Mouse (Mus musculus) midbrain, embryonic 14.5 days (tissue): ENCODE data around the gene Snx29. TPM values are rescaled to one million over a fixed set of nuclear protein-coding genes. Genes with fewer than 3 reads are reported as not detected.
"Not testable (repeated sequence)": the region's sequence is repeated elsewhere in the genome, so short reads cannot be mapped to it uniquely, and the experiment has no call there.

ENCODE experiments used
- ATAC-seq: fragments of 200-750 bp; cut with Nextera tagmentation; 2 replicates; pipeline ENCODE4 v1.8.0; 2017; ENCODE audit warnings: moderate number of reproducible peaks, moderate library complexity; ENCODE audit not compliant: low FRiP score, low TSS enrichment
- DNase-seq: peaks from one replicate; pipeline ENCODE4 v3.0.0-alpha.2; 2015
- H3K27ac ChIP-seq: fragments of 300-500 bp; sonication (generic); replicated peaks from 2 replicates; pipeline ENCODE4 v1.5.1; 2014; ENCODE audit warnings: mild to moderate bottlenecking, low read depth, low read length, moderate library complexity
- H3K27me3 ChIP-seq: fragments of 300-500 bp; sonication (generic); 2 replicates; pipeline ENCODE4 v1.6.1; 2014; ENCODE audit warnings: low read length, control low read depth, mixed read lengths; ENCODE audit not compliant: control insufficient read depth, insufficient read depth
- H3K36me3 ChIP-seq: fragments of 300-500 bp; sonication (generic); 2 replicates; pipeline ENCODE4 v1.6.1; 2014; ENCODE audit warnings: low read length, control low read depth; ENCODE audit not compliant: control insufficient read depth, insufficient read depth
- H3K4me1 ChIP-seq: fragments of 300-500 bp; sonication (generic); 2 replicates; pipeline ENCODE4 v1.6.1; 2014; ENCODE audit warnings: mild to moderate bottlenecking, antibody characterized with exemption, low read length, control low read depth; ENCODE audit not compliant: control insufficient read depth, insufficient read depth
- H3K4me2 ChIP-seq: fragments of 300-500 bp; sonication (generic); 2 replicates; pipeline ENCODE4 v1.6.1; 2014; ENCODE audit warnings: mild to moderate bottlenecking, low read length, moderate library complexity
- H3K4me3 ChIP-seq: fragments of 300-500 bp; sonication (generic); replicated peaks from 2 replicates; pipeline ENCODE4 v1.5.1; 2014; ENCODE audit warnings: low read depth, low read length
- H3K9ac ChIP-seq: fragments of 300-500 bp; sonication (generic); replicated peaks from 2 replicates; pipeline ENCODE4 v1.6.1; 2014; ENCODE audit warnings: mild to moderate bottlenecking, low read length, moderate library complexity
- H3K9me3 ChIP-seq: fragments of 300-500 bp; sonication (generic); 2 replicates; pipeline ENCODE4 v1.6.1; 2016; ENCODE audit warnings: low read length, control low read depth, mixed read lengths; ENCODE audit not compliant: control insufficient read depth
- WGBS: fragments of 180-500 bp; shearing (Covaris S2); extraction: QIAGEN DNeasy Blood & Tissue Kit; methylation state at CpG from one replicate; pipeline ENCODE4 v1.1.7; 2014; 5-methylcytosine and 5-hydroxymethylcytosine counted together
- polyA plus RNA-seq: library from polyadenylated mRNA; unstranded; fragments of >200 nt; fragmentation: Nextera tagmentation; extraction: Ambion mirVana; gene quantifications from 2 replicates; pipeline ENCODE4 v1.2.1, GENCODE M21; 2014

Snx29 gene
- polyA plus RNA-seq, 1 experiment from 2014 or later: 16.1 TPM

GRCm38 (mm10) chr16:11439417-11439816 is 116.7 kb downstream of the Snx29 start:
- no peak overlapping the region for H3K4me3 ChIP-seq
- no peak for ATAC-seq
- H3K9me3 ChIP-seq: no peaks in the 10 kb centered on the region
- no peak overlapping the region for H3K9ac ChIP-seq
- H3K27me3 ChIP-seq: no peaks in the 10 kb centered on the region
- H3K27ac ChIP-seq: no peak overlapping the region
- WGBS: 87% methylated on average over 6 of the region's 6 CpGs
- DNase-seq: no peak
- H3K4me1 ChIP-seq: no peaks in the 10 kb centered on the region
- no peak overlapping the region for H3K4me2 ChIP-seq
- no peaks in the 10 kb centered on the region for H3K36me3 ChIP-seq

DNA sequence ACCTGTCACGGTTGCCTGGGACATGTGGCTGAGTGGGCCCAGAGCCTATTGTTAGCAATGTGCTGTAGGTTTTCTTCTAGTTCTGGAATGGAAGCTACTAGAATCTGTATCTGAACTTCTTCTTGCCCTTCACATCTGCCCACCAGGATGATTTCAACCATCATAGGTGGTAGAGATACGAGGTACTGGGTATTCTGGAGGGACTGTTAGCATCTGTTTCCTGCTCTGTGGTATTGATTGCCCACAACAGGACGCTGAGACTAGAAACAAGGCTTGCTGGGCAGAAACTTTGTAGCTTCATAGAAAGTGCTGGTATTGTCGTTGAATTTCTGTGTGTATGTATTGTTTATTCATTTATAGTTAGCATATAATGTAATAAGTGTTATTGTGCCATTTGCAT is 118.9 kb downstream of the Snx29 start:
- H3K4me3 ChIP-seq: no peak overlapping the region
- no peak overlapping the region for H3K27ac ChIP-seq
- ATAC-seq (no peak), DNase-seq (no peak)
- H3K36me3 ChIP-seq: peaks cover 6% of the 10 kb centered on the region
- no peaks in the 10 kb centered on the region for H3K27me3 ChIP-seq
- H3K4me1 ChIP-seq: no peaks in the 10 kb centered on the region
- H3K4me2 ChIP-seq: no peak overlapping the region
- 88% methylated on average over 4 of the region's 4 CpGs for WGBS
- no peaks in the 10 kb centered on the region for H3K9me3 ChIP-seq
- no peak overlapping the region for H3K9ac ChIP-seq

- no peaks in the 10 kb centered on the region for H3K4me1 ChIP-seq
- H3K27ac ChIP-seq: no peak overlapping the region
- no peaks in the 10 kb centered on the region for H3K9me3 ChIP-seq
- 0 out of 2 replicates have a peak overlapping the region, but pooled peaks have one; percentile 2 for H3K9ac ChIP-seq
- DNase-seq: no peak
- H3K4me3 ChIP-seq: no peak overlapping the region
- ATAC-seq: no peak
- H3K36me3 ChIP-seq: peaks cover 16% of the 10 kb centered on the region
- H3K4me2 ChIP-seq: no peak overlapping the region
- H3K27me3 ChIP-seq: no peaks in the 10 kb centered on the region
Measured at GRCm38 (mm10) chr16:11442534-11442933, 119.8 kb downstream of the Snx29 start.

DNA sequence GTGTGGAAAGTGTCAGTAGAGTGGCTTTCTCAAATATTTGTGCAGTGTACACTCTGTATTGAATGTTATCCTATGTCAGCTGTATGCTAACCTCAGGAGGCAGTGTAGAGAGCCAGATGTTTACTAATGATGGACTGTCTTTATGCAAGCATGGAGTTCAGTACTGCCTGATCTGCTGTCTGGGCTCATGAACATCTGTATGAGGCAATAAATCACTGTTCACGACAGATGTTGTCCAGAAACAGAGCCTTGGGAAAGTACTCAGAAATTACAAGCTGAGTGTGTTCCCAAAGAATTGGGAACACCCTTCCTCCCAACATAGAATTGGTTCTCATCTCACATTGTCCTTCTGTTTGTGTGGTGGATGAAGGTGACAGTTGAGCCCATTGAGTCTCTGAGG is 121.9 kb downstream of the Snx29 start:
- H3K9me3 ChIP-seq: no peaks in the 10 kb centered on the region
- H3K27ac ChIP-seq: no peak overlapping the region
- H3K27me3 ChIP-seq: no peaks in the 10 kb centered on the region
- H3K4me2 ChIP-seq: no peak overlapping the region
- no peak overlapping the region for H3K9ac ChIP-seq
- DNase-seq: no peak
- no peaks in the 10 kb centered on the region for H3K4me1 ChIP-seq
- ATAC-seq: no peak
- 82% methylated on average over 1 of the region's 1 CpGs for WGBS
- no peak overlapping the region for H3K4me3 ChIP-seq
- H3K36me3 ChIP-seq: peaks cover 23% of the 10 kb centered on the region

DNA sequence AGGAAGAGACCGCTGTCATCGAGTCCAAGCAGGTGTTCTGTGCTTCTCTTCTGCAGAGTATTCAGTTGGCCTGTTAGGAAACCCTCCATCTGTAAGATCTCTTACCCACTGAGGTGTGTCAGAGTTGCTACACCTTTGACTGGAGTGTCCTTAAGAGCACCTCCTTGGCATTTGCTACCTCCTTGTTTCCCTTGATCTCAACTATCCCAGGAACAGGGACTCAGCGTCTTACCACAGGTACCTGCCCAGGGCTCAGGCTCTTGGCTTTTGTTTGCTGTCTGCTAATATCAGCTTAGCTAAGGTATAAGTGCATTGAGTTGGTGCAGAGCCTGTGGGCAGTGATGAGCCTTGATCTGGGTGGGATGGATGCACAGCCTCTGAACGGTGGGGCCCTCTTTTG is 124.3 kb downstream of the Snx29 start:
- Histone ChIP-seq H3K27ac (no peak overlapping the region), H3K9ac (no peak overlapping the region), H3K4me2 (no peak overlapping the region), H3K4me3 (no peak overlapping the region), H3K9me3 (no peaks in the 10 kb centered on the region), H3K27me3 (no peaks in the 10 kb centered on the region), H3K36me3 (peaks cover 23% of the 10 kb centered on the region), H3K4me1 (no peaks in the 10 kb centered on the region)
- ATAC-seq (no peak), DNase-seq (no peak)
- WGBS: 96% methylated on average over 4 of the region's 4 CpGs

- DNase-seq (no peak), ATAC-seq (no peak)
- H3K36me3 ChIP-seq: peaks cover 27% of the 10 kb centered on the region
Measured at GRCm38 (mm10) chr16:11447905-11448304, 125.2 kb downstream of the Snx29 start.

GRCm38 (mm10) chr16:11448696-11449095 is 126.0 kb downstream of the Snx29 start:
- H3K9me3 ChIP-seq, H3K27ac ChIP-seq, H3K4me1 ChIP-seq, H3K27me3 ChIP-seq, H3K4me2 ChIP-seq, DNase-seq, H3K9ac ChIP-seq, ATAC-seq, H3K4me3 ChIP-seq: not testable (repeated sequence)
- peaks cover 34% of the 10 kb centered on the region for H3K36me3 ChIP-seq
- 97% methylated on average over 4 of the region's 4 CpGs for WGBS

More at GRCm38 (mm10) chr16:11447905-11448304, 125.2 kb downstream of the Snx29 start:
- no peaks in the 10 kb centered on the region for H3K4me1 ChIP-seq
- H3K4me2 ChIP-seq: no peak overlapping the region
- no peak overlapping the region for H3K4me3 ChIP-seq
- H3K27ac ChIP-seq: no peak overlapping the region
- no peaks in the 10 kb centered on the region for H3K9me3 ChIP-seq
- no peak overlapping the region for H3K9ac ChIP-seq
- no peaks in the 10 kb centered on the region for H3K27me3 ChIP-seq
- WGBS: 91% methylated on average over 5 of the region's 5 CpGs

- WGBS: 94% methylated on average over 4 of the region's 4 CpGs
Measured at GRCm38 (mm10) chr16:11449344-11449743, 126.6 kb downstream of the Snx29 start.

DNA sequence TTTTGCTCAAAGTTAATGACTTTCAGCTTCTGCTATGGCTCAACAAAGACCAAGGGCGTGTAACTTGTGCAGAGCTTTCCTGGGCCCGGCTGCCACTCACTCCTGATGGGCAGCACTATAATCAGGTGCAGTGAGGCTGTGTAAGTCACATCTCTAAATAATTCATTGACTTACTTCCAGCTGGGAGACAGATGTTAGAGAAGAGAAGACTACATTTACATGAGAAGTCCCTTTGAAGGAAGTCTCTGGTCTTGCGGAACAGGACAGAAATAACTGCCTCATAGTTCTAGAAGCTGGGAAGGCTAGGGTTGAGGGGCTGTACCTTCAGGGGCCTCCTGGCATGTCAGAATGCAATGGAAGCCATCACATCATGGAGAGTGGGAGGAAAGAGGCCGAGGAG is 127.9 kb downstream of the Snx29 start:
- ATAC-seq: no peak
- Histone ChIP-seq H3K27me3 (no peaks in the 10 kb centered on the region), H3K9me3 (peaks cover 3% of the 10 kb centered on the region; the same call in 1 of the 2 replicates), H3K4me3 (no peak overlapping the region), H3K36me3 (peaks cover 43% of the 10 kb centered on the region), H3K4me2 (no peak overlapping the region), H3K27ac (no peak overlapping the region), H3K4me1 (no peaks in the 10 kb centered on the region), H3K9ac (no peak overlapping the region)
- 69% methylated on average over 4 of the region's 4 CpGs for whole genome bisulfite sequencing
- DNase-seq: no peak

More at GRCm38 (mm10) chr16:11449344-11449743, 126.6 kb downstream of the Snx29 start:
- no peaks in the 10 kb centered on the region for H3K4me1 ChIP-seq
- no peak overlapping the region for H3K27ac ChIP-seq
- H3K9ac ChIP-seq: no peak overlapping the region
- peaks cover 36% of the 10 kb centered on the region for H3K36me3 ChIP-seq
- DNase-seq (no peak), ATAC-seq (no peak)
- no peak overlapping the region for H3K4me3 ChIP-seq
- no peak overlapping the region for H3K4me2 ChIP-seq
- H3K9me3 ChIP-seq: peaks cover 3% of the 10 kb centered on the region; the same call in 1 of the 2 replicates
- H3K27me3 ChIP-seq: no peaks in the 10 kb centered on the region
